Mouse (Mus musculus) liver, adult (tissue): ENCODE measurements around the gene 4930503E14Rik.
"Not testable (repeated sequence)": the region's sequence is repeated elsewhere in the genome, so short reads cannot be mapped to it uniquely, and the experiment has no call there.

Source experiments
- GATA4 ChIP-seq: IDR thresholded peaks from 2 replicates; pipeline ENCODE4 v1.6.1; 2014; ENCODE audit warnings: mild to moderate bottlenecking, low read length; ENCODE audit not compliant: insufficient replicate concordance

4930503E14Rik gene

DNA sequence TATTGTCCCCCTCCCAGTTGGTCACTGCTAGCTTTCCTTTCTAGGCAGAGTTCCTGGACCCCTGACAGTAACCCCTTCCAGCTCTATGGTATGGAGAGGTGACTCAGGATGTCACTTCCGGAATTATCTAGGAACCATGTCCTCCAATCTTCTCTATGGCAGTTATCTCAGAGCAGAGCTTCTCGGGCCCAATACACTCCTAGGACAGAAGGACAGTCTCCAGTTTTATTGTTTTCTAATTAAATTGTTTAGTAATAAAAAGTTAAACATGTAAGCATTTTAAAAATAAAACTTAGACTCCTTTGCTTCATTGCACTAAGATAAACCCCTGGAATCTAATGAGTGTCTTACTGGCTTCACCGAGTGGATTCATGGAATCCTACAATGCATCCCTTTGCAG, at the start of gene 4930503E14Rik:
4930503E14Rik (minus strand) TSS at position 101 of the 400 bp plus-strand sequence.
- not testable (repeated sequence) for TF ChIP-seq GATA4

DNA sequence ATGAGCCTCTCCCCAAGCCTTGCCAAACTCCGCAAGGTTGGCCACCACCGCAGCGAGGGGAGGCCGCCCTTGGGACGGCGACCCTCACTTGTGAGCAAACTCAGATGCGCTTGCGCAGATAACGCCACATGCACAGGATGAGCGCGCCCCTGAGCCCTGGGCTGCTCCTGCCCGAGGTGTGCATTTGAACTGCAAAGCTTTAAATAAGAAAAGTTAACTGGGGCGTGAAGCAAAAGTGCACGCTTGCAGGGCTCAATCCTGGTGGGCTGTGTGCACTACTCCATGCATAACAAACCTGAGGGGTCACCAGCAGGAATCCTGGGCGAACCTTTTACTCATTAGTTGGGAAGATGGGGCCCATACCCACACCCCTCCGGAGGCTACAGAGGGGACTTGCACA, 35.0 kb upstream of the 4930503E14Rik start:
- TF ChIP-seq GATA4: no peak

DNA sequence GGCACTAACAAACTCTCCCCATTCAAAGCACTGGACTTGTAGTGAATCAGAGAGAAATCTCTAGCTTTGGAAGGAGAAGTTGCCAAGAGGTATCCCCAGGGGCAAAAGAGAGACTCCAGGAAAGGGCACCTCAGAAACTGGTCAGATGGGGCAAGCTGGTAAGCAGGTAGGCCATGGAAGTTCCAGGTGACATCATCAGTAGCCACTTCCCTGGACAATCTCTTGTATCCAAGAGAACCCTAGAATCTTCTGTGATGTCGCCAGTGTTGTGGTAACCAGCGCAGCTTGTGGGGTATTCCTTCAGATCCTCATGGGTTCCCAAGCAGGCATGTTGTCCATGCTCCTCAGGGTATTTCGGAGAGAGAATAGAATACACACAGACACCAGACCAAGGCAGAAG, 15.7 kb downstream of the 4930503E14Rik start, which contains the start of gene Gm8212:
Gm8212 (plus strand) TSS at position 301 of the 400 bp plus-strand sequence.
- not testable (repeated sequence) for TF ChIP-seq GATA4

DNA sequence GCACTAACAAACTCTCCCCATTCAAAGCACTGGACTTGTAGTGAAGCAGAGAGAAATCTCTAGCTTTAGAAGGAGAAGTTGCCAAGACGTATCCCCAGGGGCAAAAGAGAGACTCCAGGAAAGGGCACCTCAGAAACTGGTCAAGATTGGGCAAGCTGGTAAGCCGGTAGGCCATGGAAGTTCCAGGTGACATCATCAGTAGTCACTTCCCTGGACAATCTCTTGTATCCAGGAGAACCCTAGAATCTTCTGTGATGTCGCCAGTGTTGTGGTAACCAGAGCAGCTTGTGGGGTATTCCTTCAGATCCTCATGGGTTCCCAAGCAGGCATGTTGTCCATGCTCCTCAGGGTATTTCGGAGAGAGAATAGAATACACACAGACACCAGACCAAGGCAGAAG, 89.5 kb downstream of the 4930503E14Rik start, which contains the start of gene Gm3327:
Gm3327 (plus strand) TSS at position 301 of the 400 bp plus-strand sequence.
- TF ChIP-seq GATA4: not testable (repeated sequence)
